Mouse (Mus musculus): ENCODE data around the gene Slc22a13.

GRCm38 (mm10) chr9:119145638-119146037 lies 63.3 kb downstream of the Slc22a13 start:
- no peak for TF ChIP-seq POLR2A (IDR thresholded peaks at IDR 0.05; ENCODE audit: borderline replicate concordance, low read depth, low read length)
- TF ChIP-seq CTCF (IDR thresholded peaks at IDR 0.05; ENCODE audit: low read depth, low read length), result no peak

Data from bone marrow macrophage, adult 2 months (primary cell).